Mouse (Mus musculus): ENCODE data around the gene Sf3a1. TPM values are rescaled to one million over a fixed set of nuclear protein-coding genes. Genes with fewer than 3 reads are reported as not detected.
A peak's percentile ranks its signal among the peaks of the same experiment; 100 is the strongest.

Sf3a1 gene
- polyA plus RNA-seq, 1 experiment from 2014 or later = 68.7 TPM

GRCm38 (mm10) chr11:4206563-4206962 lies 46.4 kb downstream of the Sf3a1 start:
- 49% methylated on average over 6 of the region's 6 CpGs for WGBS
- Histone ChIP-seq H3K9ac (no peak overlapping the region), H3K27ac (ENCODE audit: low read depth) (no peak overlapping the region), H3K27me3 (ENCODE audit: insufficient read depth, low read length) (no peaks in the 10 kb centered on the region), H3K4me2 (no peak overlapping the region), H3K4me1 (ENCODE audit: insufficient read depth) (no peaks in the 10 kb centered on the region), H3K9me3 (ENCODE audit: low read depth, low read length) (no peaks in the 10 kb centered on the region), H3K36me3 (ENCODE audit: insufficient read depth) (peaks cover 35% of the 10 kb centered on the region), H3K4me3 (ENCODE audit: low read depth, low read length) (no peak overlapping the region)
- ATAC-seq (ENCODE audit: insufficient read depth) (no peak), DNase-seq (no peak)
- TF ChIP-seq CTCF (IDR thresholded peaks at IDR 0.05; ENCODE audit: low read depth) = no peak

- Histone ChIP-seq H3K9me3 (ENCODE audit: low read depth, low read length) (no peaks in the 10 kb centered on the region), H3K36me3 (ENCODE audit: insufficient read depth) (peaks cover 41% of the 10 kb centered on the region), H3K27ac (ENCODE audit: low read depth) (no peak overlapping the region), H3K4me2 (no peak overlapping the region), H3K4me3 (ENCODE audit: low read depth, low read length) (no peak overlapping the region), H3K4me1 (ENCODE audit: insufficient read depth) (no peaks in the 10 kb centered on the region), H3K9ac (no peak overlapping the region), H3K27me3 (ENCODE audit: insufficient read depth, low read length) (no peaks in the 10 kb centered on the region)
- WGBS = 90% methylated on average over 9 of the region's 9 CpGs
- TF ChIP-seq CTCF (IDR thresholded peaks at IDR 0.05; ENCODE audit: low read depth) = no peak
- no peak for ATAC-seq (ENCODE audit: insufficient read depth)
- DNase-seq = no peak
These were observed 47.5 kb downstream of the Sf3a1 start for GRCm38 (mm10) chr11:4207655-4208054.

DNA sequence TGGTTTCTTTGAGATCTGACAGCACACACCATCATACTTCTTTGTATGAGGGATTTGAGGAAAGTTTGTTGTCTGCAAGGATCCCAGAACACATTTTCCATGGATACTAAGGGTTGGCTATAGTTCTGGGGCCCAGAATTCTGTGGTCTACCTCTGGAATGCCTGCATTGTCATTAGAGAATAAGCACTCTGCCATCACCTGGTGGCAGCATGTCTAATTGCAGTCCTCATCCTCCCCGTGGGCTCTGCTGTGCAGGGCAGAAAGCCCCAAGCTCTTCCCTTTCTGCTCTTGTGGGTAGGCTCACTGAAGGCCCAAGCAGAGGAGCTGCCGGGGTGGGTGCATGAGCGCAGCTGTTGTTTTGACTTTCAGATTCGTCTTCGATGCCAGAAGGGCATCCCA lies 49.4 kb downstream of the Sf3a1 start:
- H3K9ac ChIP-seq = no peak overlapping the region
- peak; percentile 57 for TF ChIP-seq CTCF (IDR thresholded peaks at IDR 0.05; ENCODE audit: low read depth)
- H3K4me1 ChIP-seq (ENCODE audit: insufficient read depth) = no peaks in the 10 kb centered on the region
- H3K36me3 ChIP-seq (ENCODE audit: insufficient read depth) = peaks cover 59% of the 10 kb centered on the region
- ATAC-seq (ENCODE audit: insufficient read depth) (no peak), DNase-seq (peak; percentile 30)
- H3K27me3 ChIP-seq (ENCODE audit: insufficient read depth, low read length) = no peaks in the 10 kb centered on the region
- H3K27ac ChIP-seq (ENCODE audit: low read depth) = no peak overlapping the region
- WGBS = 74% methylated on average over 5 of the region's 5 CpGs
- H3K9me3 ChIP-seq (ENCODE audit: low read depth, low read length) = no peaks in the 10 kb centered on the region
- no peak overlapping the region for H3K4me3 ChIP-seq (ENCODE audit: low read depth, low read length)
- no peak overlapping the region for H3K4me2 ChIP-seq

DNA sequence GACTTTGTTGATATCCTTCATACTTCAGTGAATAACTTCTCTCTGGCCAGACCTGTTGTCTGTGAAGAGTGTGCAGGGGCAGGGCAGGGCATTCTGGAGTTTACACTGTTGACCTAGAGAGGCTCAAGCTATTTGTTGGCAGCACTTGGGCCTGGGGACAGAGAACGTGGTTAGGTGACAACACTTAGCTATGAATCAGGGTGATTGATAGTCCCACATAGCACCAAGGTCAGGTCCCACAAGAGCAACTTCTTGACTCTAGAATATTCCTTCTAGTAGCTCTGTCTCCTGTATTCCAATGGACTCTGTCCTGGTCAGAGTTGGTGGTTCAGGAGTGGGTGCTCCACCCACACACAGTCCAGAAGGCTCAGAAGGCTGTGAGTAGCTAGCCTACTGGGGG lies 50.6 kb downstream of the Sf3a1 start:
- Histone ChIP-seq H3K36me3 (ENCODE audit: insufficient read depth) (peaks cover 70% of the 10 kb centered on the region), H3K27ac (ENCODE audit: low read depth) (no peak overlapping the region), H3K27me3 (ENCODE audit: insufficient read depth, low read length) (no peaks in the 10 kb centered on the region), H3K4me2 (no peak overlapping the region), H3K4me1 (ENCODE audit: insufficient read depth) (no peaks in the 10 kb centered on the region), H3K9ac (no peak overlapping the region), H3K4me3 (ENCODE audit: low read depth, low read length) (no peak overlapping the region), H3K9me3 (ENCODE audit: low read depth, low read length) (no peaks in the 10 kb centered on the region)
- 31% methylated on average over 1 of the region's 1 CpGs for WGBS
- ATAC-seq (ENCODE audit: insufficient read depth) (no peak), DNase-seq (no peak)
- TF ChIP-seq CTCF (IDR thresholded peaks at IDR 0.05; ENCODE audit: low read depth) = no peak

- Histone ChIP-seq H3K9ac (no peak overlapping the region), H3K4me2 (no peak overlapping the region), H3K36me3 (ENCODE audit: insufficient read depth) (peaks cover 65% of the 10 kb centered on the region), H3K27ac (ENCODE audit: low read depth) (no peak overlapping the region), H3K4me3 (ENCODE audit: low read depth, low read length) (no peak overlapping the region), H3K27me3 (ENCODE audit: insufficient read depth, low read length) (no peaks in the 10 kb centered on the region), H3K9me3 (ENCODE audit: low read depth, low read length) (no peaks in the 10 kb centered on the region), H3K4me1 (ENCODE audit: insufficient read depth) (no peaks in the 10 kb centered on the region; the same call in 1 of the 2 replicates)
- no peak for DNase-seq
- 89% methylated on average over 10 of the region's 10 CpGs for WGBS
- no peak for TF ChIP-seq CTCF (IDR thresholded peaks at IDR 0.05; ENCODE audit: low read depth)
- no peak for ATAC-seq (ENCODE audit: insufficient read depth)
These were observed 53.0 kb downstream of the Sf3a1 start for GRCm38 (mm10) chr11:4213107-4213506.

- ATAC-seq (ENCODE audit: insufficient read depth) = no peak
- Histone ChIP-seq H3K27me3 (ENCODE audit: insufficient read depth, low read length) (no peaks in the 10 kb centered on the region), H3K4me3 (ENCODE audit: low read depth, low read length) (no peak overlapping the region), H3K36me3 (ENCODE audit: insufficient read depth) (peaks cover 58% of the 10 kb centered on the region), H3K9ac (no peak overlapping the region), H3K4me2 (no peak overlapping the region), H3K27ac (ENCODE audit: low read depth) (no peak overlapping the region), H3K9me3 (ENCODE audit: low read depth, low read length) (no peaks in the 10 kb centered on the region), H3K4me1 (ENCODE audit: insufficient read depth) (no peaks in the 10 kb centered on the region; the same call in 1 of the 2 replicates)
- no peak for DNase-seq
- TF ChIP-seq CTCF (IDR thresholded peaks at IDR 0.05; ENCODE audit: low read depth) = no peak
- WGBS = 93% methylated on average over 14 of the region's 14 CpGs
These were observed 54.4 kb downstream of the Sf3a1 start for GRCm38 (mm10) chr11:4214572-4214971.

- TF ChIP-seq CTCF (IDR thresholded peaks at IDR 0.05; ENCODE audit: low read depth) = no peak
- 76% methylated on average over 10 of the region's 10 CpGs for WGBS
- ATAC-seq (ENCODE audit: insufficient read depth) = no peak
- no peaks in the 10 kb centered on the region for H3K9me3 ChIP-seq (ENCODE audit: low read depth, low read length)
- H3K36me3 ChIP-seq (ENCODE audit: insufficient read depth) = peaks cover 53% of the 10 kb centered on the region
- H3K9ac ChIP-seq = no peak overlapping the region
- no peak for DNase-seq
- H3K4me1 ChIP-seq (ENCODE audit: insufficient read depth) = no peaks in the 10 kb centered on the region; the same call in 1 of the 2 replicates
- H3K27ac ChIP-seq (ENCODE audit: low read depth) = no peak overlapping the region
- no peak overlapping the region for H3K4me2 ChIP-seq
- H3K27me3 ChIP-seq (ENCODE audit: insufficient read depth, low read length) = no peaks in the 10 kb centered on the region
- H3K4me3 ChIP-seq (ENCODE audit: low read depth, low read length) = no peak overlapping the region
These were observed 54.9 kb downstream of the Sf3a1 start for GRCm38 (mm10) chr11:4215061-4215460.

Data from lung, embryonic 14.5 days (tissue).